Mouse (Mus musculus): ENCODE measurements around the gene Rsf1. TPM values are rescaled to one million over a fixed set of nuclear protein-coding genes. Genes with fewer than 3 reads are reported as not detected.

Gene Rsf1
- total RNA-seq, 2 experiments from 2014 or later, result 14.1 to 16.0 TPM

DNA sequence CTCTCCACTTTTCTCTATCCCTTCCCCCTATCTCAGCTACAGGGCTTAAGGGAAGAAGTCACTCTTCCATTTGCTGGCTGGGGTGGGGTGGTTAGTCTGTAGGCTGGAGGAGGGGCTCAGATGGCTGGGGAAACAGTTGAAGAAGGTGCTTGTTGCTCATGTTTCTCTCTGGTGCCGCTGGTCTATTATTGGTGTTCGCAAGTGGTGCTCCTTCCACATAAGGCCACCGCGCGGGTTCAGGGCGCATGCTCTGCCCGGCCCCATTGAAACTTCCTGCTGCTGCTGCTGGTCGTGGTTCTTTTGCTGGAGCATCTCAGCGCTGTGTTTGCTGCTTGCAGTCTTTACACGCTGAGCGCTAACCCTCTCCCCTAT is 1.1 kb downstream of the Rsf1 start:
- Histone ChIP-seq H3K4me3 (peak overlapping the region; percentile 86), H3K27ac (peak overlapping the region; percentile 98)
- peak; percentile 88 for DNase-seq
- intact Hi-C loops (cut with DNase I), result loop anchor here (5.0 kb wide), 1 partner anchor 41 kb away; no protein-coding TSS in a partner anchor
- peak; percentile 29; the same call in 1 of the 2 replicates for TF ChIP-seq CTCF (IDR thresholded peaks at IDR 0.05)

GRCm38 (mm10) chr7:97588506-97588905 is 8.8 kb downstream of the Rsf1 start:
- no peak for DNase-seq
- no peak for TF ChIP-seq CTCF (IDR thresholded peaks at IDR 0.05)
- Histone ChIP-seq H3K27ac (no peak overlapping the region), H3K4me3 (no peak overlapping the region)
- intact Hi-C loops (cut with DNase I), result no loop called here

DNA sequence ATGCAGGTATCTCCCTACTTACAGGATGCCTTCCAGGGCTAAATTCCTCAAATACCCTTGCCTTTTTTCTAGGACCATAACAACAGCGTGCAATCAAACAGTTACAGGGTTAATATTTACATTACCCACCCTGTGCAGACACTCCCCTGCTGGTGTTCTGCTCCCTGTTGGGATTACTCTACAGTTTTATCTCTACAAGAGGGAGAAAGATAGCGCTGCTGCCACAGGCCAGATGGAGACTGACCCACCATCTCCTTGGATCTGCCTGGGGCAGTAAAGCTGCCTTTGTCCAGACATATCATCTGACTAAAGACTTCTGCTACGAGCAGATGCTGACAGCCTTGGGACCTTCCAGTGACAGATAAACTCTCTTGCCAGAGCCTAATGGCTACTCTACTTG is 10.8 kb downstream of the Rsf1 start:
- Histone ChIP-seq H3K27ac (no peak overlapping the region), H3K4me3 (no peak overlapping the region)
- intact Hi-C loops (cut with DNase I), result no loop called here
- TF ChIP-seq CTCF (IDR thresholded peaks at IDR 0.05), result no peak
- DNase-seq, result no peak

- intact Hi-C loops (cut with DNase I), result no loop called here
- Histone ChIP-seq H3K27ac (no peak overlapping the region), H3K4me3 (no peak overlapping the region)
- no peak for TF ChIP-seq CTCF (IDR thresholded peaks at IDR 0.05)
- DNase-seq, result no peak
These were observed 11.6 kb downstream of the Rsf1 start for GRCm38 (mm10) chr7:97591336-97591735.

- no peak overlapping the region for H3K27ac ChIP-seq
- intact Hi-C loops (cut with DNase I), result no loop called here
- H3K4me3 ChIP-seq, result no peak overlapping the region
- DNase-seq, result no peak
- no peak for TF ChIP-seq CTCF (IDR thresholded peaks at IDR 0.05)
These were observed 12.7 kb downstream of the Rsf1 start for GRCm38 (mm10) chr7:97592396-97592795.

DNA sequence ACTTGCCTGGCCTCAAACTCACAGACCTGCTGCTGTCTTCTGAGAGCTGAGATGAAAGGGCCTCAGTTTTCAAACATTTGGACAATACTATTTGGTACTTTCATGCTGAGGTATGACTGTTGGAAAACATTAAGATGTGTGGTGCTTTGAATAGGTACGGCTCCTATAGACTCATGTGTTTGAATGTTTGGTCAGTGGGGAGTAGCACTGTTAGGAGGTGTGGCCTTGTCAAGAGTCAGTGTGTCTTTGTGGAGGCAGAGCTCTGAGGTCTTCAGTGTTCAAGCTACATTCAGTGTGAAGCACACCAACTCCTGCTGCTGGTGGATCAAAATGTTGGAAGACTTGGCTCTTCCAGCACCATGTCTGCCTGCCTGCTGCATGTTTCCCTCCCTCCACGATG is 13.8 kb downstream of the Rsf1 start:
- no peak overlapping the region for H3K4me3 ChIP-seq
- DNase-seq, result no peak
- intact Hi-C loops (cut with DNase I), result no loop called here
- no peak overlapping the region for H3K27ac ChIP-seq
- no peak for TF ChIP-seq CTCF (IDR thresholded peaks at IDR 0.05)

- no peak for DNase-seq
- no peak for TF ChIP-seq CTCF (IDR thresholded peaks at IDR 0.05)
- Histone ChIP-seq H3K4me3 (no peak overlapping the region), H3K27ac (no peak overlapping the region)
- intact Hi-C loops (cut with DNase I), result no loop called here
These were observed 18.9 kb downstream of the Rsf1 start for GRCm38 (mm10) chr7:97598548-97598947.

DNA sequence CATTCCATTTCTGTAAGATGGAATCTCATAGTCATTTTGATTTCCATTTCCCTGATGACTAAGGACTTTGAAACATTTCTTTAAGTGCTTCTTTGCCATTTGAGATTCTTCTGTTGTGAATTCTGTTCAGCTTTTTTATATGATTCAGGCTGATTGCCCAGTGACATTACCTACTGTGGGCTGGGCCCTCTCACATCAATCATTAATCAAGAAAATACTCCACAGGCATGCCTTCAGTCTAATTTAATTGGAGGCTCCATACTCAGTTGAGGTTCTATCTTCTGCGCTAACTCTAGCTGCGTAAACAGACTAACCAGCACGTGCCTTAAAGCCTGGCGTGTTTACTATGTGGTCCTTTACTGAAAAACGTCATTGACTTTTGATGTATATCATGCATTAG is 41.7 kb downstream of the Rsf1 start:
- no peak for DNase-seq
- Histone ChIP-seq H3K4me3 (no peak overlapping the region), H3K27ac (no peak overlapping the region)
- TF ChIP-seq CTCF (IDR thresholded peaks at IDR 0.05), result no peak
- intact Hi-C loops (cut with DNase I), result loop anchor here (5.0 kb wide), 1 partner anchor 39 kb away; no protein-coding TSS in a partner anchor

DNA sequence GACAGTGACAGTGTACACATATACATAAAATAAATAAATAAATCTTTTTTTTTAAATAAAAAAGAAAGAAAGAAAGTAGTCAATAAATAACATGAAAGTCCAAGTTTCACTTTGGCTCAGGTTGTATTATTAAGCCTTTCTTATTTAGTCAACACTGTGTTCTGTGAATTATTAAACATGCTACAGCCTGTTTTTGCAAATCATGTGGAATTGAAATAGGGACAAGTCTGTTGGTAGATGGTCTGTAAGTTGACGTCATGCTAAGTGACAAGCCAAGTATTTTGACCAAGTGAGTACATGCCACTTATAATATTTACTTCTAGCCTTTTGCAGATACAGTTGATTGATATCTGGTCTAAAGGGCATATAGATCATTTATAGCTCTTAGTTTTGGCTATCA is 43.0 kb downstream of the Rsf1 start:
- H3K4me3 ChIP-seq, result no peak overlapping the region
- intact Hi-C loops (cut with DNase I), result loop anchor here (5.0 kb wide), 1 partner anchor 40 kb away; no protein-coding TSS in a partner anchor
- DNase-seq, result no peak
- no peak for TF ChIP-seq CTCF (IDR thresholded peaks at IDR 0.05)
- H3K27ac ChIP-seq, result no peak overlapping the region

- no peak for TF ChIP-seq CTCF (IDR thresholded peaks at IDR 0.05)
- intact Hi-C loops (cut with DNase I), result loop anchor here (5.0 kb wide), 1 partner anchor 41 kb away; no protein-coding TSS in a partner anchor
- Histone ChIP-seq H3K4me3 (no peak overlapping the region), H3K27ac (no peak overlapping the region)
- no peak for DNase-seq
These were observed 43.7 kb downstream of the Rsf1 start for GRCm38 (mm10) chr7:97623402-97623801.

DNA sequence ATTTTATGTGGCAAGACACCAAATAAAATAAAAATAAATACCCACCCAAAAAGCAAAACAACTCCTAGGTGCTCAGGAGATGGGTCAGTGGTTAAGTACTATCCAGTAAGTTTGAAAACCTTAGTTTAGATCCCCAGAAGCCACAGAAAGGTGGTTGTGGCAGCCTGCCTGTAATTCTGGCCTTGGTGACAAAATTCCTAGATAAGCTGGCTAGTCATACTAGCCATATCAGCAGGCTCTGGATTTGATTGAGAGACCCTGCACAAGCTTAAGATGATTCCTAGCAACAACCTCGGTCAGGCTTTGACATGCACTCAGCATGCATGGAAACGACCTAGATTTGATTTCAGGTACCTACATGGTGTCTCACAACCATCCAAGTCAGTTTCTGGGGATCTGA is 49.7 kb downstream of the Rsf1 start:
- no peak for TF ChIP-seq CTCF (IDR thresholded peaks at IDR 0.05)
- intact Hi-C loops (cut with DNase I), result no loop called here

DNA sequence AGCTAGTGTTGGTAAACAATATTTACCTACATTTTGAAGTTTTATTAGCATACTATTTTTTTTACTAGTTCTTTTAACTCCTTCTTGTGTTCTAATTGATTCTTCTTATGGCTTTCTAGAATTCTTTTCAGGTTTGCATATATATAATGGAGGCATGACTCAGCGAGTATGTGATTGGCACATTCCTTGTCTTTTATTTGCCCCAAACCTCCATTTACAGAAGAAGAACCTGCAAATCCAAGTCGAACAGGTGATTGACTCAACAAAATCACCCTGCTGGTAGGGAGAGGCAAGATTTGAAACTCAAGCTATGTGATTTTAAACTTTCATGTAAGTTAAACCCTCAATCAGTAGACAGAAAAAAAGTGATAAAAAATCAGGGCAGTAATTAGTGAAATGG is 51.6 kb downstream of the Rsf1 start:
- H3K27ac ChIP-seq, result no peak overlapping the region
- no peak for DNase-seq
- H3K4me3 ChIP-seq, result no peak overlapping the region
- TF ChIP-seq CTCF (IDR thresholded peaks at IDR 0.05), result no peak
- intact Hi-C loops (cut with DNase I), result no loop called here

More for the DNA sequence above, 49.7 kb downstream of the Rsf1 start:
- no peak for DNase-seq
- 0 out of 2 replicates have a peak overlapping the region, but pooled peaks have one; percentile 20 for H3K27ac ChIP-seq
- no peak overlapping the region for H3K4me3 ChIP-seq

DNA sequence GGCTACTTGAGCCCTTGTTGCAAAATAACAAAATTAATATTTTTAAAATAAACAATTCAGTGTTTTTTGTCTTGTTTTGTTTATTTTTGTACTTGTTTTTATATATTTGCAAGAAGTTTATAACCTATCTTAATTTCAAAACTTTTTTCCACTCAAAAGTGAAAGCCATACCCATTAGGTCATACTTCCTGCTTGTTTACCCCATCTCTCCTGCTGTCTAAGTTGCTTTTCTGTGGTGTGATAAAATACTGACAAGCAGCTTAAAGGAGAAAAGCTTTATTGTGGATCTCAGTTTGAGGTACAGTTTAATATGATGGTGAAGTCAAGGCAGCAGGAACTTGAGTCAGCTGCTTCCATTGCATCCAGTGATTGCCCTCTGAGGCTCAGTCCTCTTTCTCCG is 53.2 kb downstream of the Rsf1 start:
- TF ChIP-seq CTCF (IDR thresholded peaks at IDR 0.05), result no peak
- H3K27ac ChIP-seq, result no peak overlapping the region
- H3K4me3 ChIP-seq, result no peak overlapping the region
- intact Hi-C loops (cut with DNase I), result no loop called here
- no peak for DNase-seq

GRCm38 (mm10) chr7:97645060-97645459 is 65.4 kb downstream of the Rsf1 start:
- intact Hi-C loops (cut with DNase I), result no loop called here
- TF ChIP-seq CTCF (IDR thresholded peaks at IDR 0.05), result no peak
- DNase-seq, result no peak
- H3K27ac ChIP-seq, result no peak overlapping the region
- no peak overlapping the region for H3K4me3 ChIP-seq

Data from gastrocnemius, adult 2 months (tissue).